Mouse (Mus musculus): ENCODE data around the gene Gm49383. TPM values are rescaled to one million over a fixed set of nuclear protein-coding genes. Genes with fewer than 3 reads are reported as not detected.
A peak's percentile ranks its signal among the peaks of the same experiment; 100 is the strongest.
"Not testable (repeated sequence)": the region's sequence is repeated elsewhere in the genome, so short reads cannot be mapped to it uniquely, and the experiment has no call there.

Gm49383 gene
- polyA plus RNA-seq, 1 experiment from 2014 or later = 24.7 TPM

- Histone ChIP-seq H3K4me3 (no peak overlapping the region), H3K27ac (no peak overlapping the region), H3K4me1 (peaks cover 10% of the 10 kb centered on the region), H3K9me3 (replicated peaks) (no peaks in the 10 kb centered on the region), H3K27me3 (no peaks in the 10 kb centered on the region), H3K9ac (no peak overlapping the region), H3K4me2 (replicated peaks) (no peak overlapping the region), H3K36me3 (no peaks in the 10 kb centered on the region; the same call in 1 of the 2 replicates)
- WGBS = 89% methylated on average over 2 of the region's 2 CpGs
- ATAC-seq (ENCODE audit: low FRiP score) = no peak
Measured at GRCm38 (mm10) chr12:69171307-69171706, 25.6 kb downstream of the Gm49383 start.

- peak within 1 kb of the TSS; percentile 76; the same call in 1 of the 2 replicates for H3K27ac ChIP-seq
- H3K36me3 ChIP-seq = no peaks in the 10 kb centered on the region; the same call in 1 of the 2 replicates
- no peaks in the 10 kb centered on the region for H3K9me3 ChIP-seq (replicated peaks)
- peak within 1 kb of the TSS; percentile 64 for H3K4me3 ChIP-seq
- H3K4me2 ChIP-seq (replicated peaks) = peak within 1 kb of the TSS; percentile 96
- ATAC-seq (ENCODE audit: low FRiP score) = peak; percentile 96
- H3K27me3 ChIP-seq = no peaks in the 10 kb centered on the region
- H3K9ac ChIP-seq = peak within 1 kb of the TSS; percentile 65
- peaks cover 10% of the 10 kb centered on the region for H3K4me1 ChIP-seq
- under 1% methylated on average over 40 of the region's 40 CpGs for WGBS
Measured at GRCm38 (mm10) chr12:69168461-69169106, 28.3 kb downstream of the Gm49383 start, which contains the start of gene Lrr1. Gene Lrr1 (plus strand): TSS chr12:69168814.

DNA sequence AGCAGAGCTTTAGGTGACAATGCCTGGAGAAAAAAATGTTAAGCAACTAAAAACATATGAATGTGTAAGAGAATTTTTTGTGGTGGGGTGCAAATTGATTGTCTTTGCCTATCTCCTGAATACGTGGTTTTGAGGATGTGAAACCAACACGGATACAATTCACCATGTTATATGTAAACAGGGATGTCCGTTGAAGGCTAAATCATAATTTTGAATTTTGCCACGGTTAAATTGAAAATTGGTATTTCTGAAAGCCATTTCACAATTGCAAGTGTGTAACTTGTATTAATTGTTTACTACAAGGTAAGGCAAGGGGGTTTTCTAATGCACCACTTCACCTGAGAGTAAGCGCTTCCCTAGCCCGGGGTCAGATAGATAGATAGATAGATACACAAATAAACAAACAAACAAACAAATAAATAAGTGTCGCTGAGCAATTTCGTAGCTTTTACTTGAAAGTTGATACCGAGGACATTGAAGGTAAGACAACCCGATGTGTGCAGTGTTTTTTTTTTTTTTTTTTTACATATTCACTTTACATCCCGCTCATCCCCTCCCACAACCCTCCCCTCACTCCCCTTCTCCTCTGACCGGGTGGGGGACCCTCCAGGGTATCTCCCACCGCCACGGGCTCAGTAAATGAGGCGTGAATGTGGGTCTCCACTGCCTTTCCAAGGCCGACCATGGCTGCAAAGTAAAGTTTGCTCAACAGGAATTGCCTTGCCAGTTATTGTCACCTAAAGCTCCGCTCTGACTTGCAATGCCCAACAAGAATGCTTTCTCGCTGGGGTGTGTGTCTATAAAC, 29.0 kb downstream of the Gm49383 start:
- peak; percentile 69 for ATAC-seq (ENCODE audit: low FRiP score)
- peak overlapping the region; percentile 65 for H3K9ac ChIP-seq
- H3K36me3 ChIP-seq = no peaks in the 10 kb centered on the region
- H3K4me1 ChIP-seq = peaks cover 10% of the 10 kb centered on the region
- WGBS = 11% methylated on average over 18 of the region's 18 CpGs
- H3K4me3 ChIP-seq = peak overlapping the region; percentile 64
- H3K27me3 ChIP-seq = no peaks in the 10 kb centered on the region
- H3K27ac ChIP-seq = peak overlapping the region; percentile 76; the same call in 1 of the 2 replicates
- H3K9me3 ChIP-seq (replicated peaks) = no peaks in the 10 kb centered on the region
- peak overlapping the region; percentile 96 for H3K4me2 ChIP-seq (replicated peaks)

GRCm38 (mm10) chr12:69166861-69167581, 29.9 kb downstream of the Gm49383 start:
- H3K4me2 ChIP-seq (replicated peaks); H3K27me3 ChIP-seq; H3K9ac ChIP-seq; H3K36me3 ChIP-seq; H3K4me1 ChIP-seq; H3K4me3 ChIP-seq; H3K9me3 ChIP-seq (replicated peaks); H3K27ac ChIP-seq; ATAC-seq (ENCODE audit: low FRiP score): not testable (repeated sequence)
- 66% methylated on average over 8 of the region's 8 CpGs for WGBS

GRCm38 (mm10) chr12:69164904-69165303, 32.0 kb downstream of the Gm49383 start:
- H3K27ac ChIP-seq = no peak overlapping the region
- H3K9ac ChIP-seq = no peak overlapping the region
- ATAC-seq (ENCODE audit: low FRiP score) = no peak
- 59% methylated on average over 3 of the region's 3 CpGs for WGBS
- no peaks in the 10 kb centered on the region for H3K9me3 ChIP-seq (replicated peaks)
- no peaks in the 10 kb centered on the region for H3K27me3 ChIP-seq
- no peak overlapping the region for H3K4me3 ChIP-seq
- peaks cover 10% of the 10 kb centered on the region for H3K4me1 ChIP-seq
- H3K36me3 ChIP-seq = no peaks in the 10 kb centered on the region
- no peak overlapping the region for H3K4me2 ChIP-seq (replicated peaks)

DNA sequence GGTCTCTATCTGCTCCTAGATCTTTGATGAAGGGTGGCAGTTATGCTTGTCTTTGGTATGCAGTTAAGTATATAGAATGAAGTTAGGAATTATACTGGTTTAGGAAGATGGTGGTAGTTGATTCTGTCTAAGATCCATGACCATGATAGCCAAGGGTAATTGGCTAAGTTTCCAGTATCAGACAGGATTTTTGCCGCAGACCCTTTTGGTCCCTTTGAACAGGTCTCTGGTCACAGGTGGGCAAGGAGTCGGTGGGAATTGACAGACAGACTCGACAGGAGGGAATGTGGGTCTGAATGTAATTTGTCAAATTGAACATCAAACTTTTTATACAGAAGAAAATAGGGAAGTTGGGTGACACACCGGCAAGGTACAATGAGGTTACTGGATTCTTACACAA, 33.3 kb downstream of the Gm49383 start:
- 87% methylated on average over 4 of the region's 4 CpGs for WGBS
- H3K27me3 ChIP-seq; H3K4me3 ChIP-seq; H3K36me3 ChIP-seq; ATAC-seq (ENCODE audit: low FRiP score); H3K9me3 ChIP-seq (replicated peaks); H3K27ac ChIP-seq; H3K4me2 ChIP-seq (replicated peaks); H3K4me1 ChIP-seq; H3K9ac ChIP-seq: not testable (repeated sequence)

DNA sequence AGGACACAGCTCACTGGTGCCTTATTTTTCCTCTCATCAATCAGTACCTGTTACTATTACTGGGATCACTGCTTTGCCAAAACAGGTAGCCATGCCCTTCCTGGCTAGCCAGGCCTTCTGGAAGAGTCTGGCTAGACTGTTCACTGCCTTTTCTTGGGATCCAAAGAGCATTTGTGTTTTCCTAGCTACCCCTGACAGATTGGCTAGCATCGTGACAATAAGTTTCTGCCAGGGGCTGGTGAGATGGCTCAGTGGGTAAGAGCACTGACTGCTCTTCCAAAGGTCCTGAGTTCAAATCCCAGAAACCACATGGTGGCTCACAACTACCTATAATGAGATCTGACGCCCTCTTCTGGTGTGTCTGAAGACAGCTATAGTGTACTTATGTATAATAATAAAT, 36.2 kb downstream of the Gm49383 start:
- H3K9me3 ChIP-seq (replicated peaks); ATAC-seq (ENCODE audit: low FRiP score); H3K4me1 ChIP-seq; H3K4me3 ChIP-seq; H3K9ac ChIP-seq; H3K4me2 ChIP-seq (replicated peaks); H3K27me3 ChIP-seq; H3K27ac ChIP-seq: not testable (repeated sequence)
- peaks cover 16% of the 10 kb centered on the region for H3K36me3 ChIP-seq
- WGBS = 83% methylated on average over 2 of the region's 2 CpGs

DNA sequence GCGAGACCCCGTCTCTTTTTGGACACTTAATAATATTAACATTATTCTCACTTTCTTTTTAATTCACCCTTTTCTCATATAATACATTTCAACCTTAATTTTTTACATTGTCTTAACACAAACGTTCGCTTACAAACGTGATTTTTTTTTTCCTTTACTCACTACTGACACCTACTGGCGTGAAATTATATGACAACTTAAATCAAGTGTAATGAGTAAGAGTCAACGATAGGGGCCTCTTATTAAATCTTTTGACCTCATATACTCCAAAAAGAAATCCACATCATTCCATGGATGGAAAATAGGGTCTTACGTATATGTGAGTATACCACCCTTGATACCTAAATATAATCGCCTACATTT, 37.3 kb downstream of the Gm49383 start:
- Histone ChIP-seq H3K4me1 (peaks cover 5% of the 10 kb centered on the region), H3K4me3 (no peak overlapping the region), H3K27me3 (no peaks in the 10 kb centered on the region), H3K9ac (no peak overlapping the region), H3K9me3 (replicated peaks) (no peaks in the 10 kb centered on the region), H3K27ac (no peak overlapping the region), H3K36me3 (peaks cover 16% of the 10 kb centered on the region), H3K4me2 (replicated peaks) (no peak overlapping the region; the same call in 1 of the 2 replicates)
- ATAC-seq (ENCODE audit: low FRiP score) = no peak
- 6% methylated on average over 9 of the region's 9 CpGs for WGBS

DNA sequence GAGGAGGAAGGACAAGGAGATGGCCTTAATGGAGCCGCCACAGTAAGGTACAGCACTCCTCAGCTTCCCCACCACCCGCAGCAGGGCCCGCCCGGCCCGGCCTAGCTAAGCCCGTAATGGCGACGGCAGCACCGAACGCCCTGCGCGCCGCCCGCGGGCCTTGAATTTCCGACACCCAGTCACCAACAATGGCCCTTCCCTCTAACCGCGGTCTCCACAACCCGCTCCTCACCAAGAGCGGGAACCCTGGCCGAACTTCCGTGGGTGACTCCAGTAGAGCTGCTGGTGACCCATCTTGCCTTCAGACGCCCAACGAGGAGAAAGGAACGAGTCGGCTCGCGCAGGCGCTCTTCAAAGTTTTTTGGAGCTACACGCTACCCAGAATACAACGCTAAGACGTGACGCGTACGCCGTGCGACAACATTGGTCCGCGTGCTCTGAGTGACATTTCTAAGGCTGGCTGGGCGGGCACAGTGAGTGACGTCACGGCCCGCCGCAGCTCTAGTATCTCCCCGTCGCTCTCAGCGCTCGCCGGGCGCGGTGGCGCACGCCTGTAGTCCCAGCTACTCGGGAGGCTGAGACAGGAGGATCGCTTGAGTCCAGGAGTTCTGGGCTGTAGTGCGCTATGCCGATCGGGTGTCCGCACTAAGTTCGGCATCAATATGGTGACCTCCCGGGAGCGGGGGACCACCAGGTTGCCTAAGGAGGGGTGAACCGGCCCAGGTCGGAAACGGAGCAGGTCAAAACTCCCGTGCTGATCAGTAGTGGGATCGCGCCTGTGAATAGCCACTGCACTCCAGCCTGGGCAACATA, 37.9 kb downstream of the Gm49383 start, which contains the start of gene Rps29:
Gene Rps29, minus strand, starts transcription at position 422 of the 813 bp plus-strand sequence.
- H3K27me3 ChIP-seq; H3K4me1 ChIP-seq; H3K9me3 ChIP-seq (replicated peaks): not testable (repeated sequence)
- Histone ChIP-seq H3K4me2 (replicated peaks) (peak within 1 kb of the TSS; percentile 62), H3K9ac (peak within 1 kb of the TSS; percentile 77), H3K27ac (peak within 1 kb of the TSS; percentile 95), H3K4me3 (peak within 1 kb of the TSS; percentile 73), H3K36me3 (peaks cover 20% of the 10 kb centered on the region)
- ATAC-seq (ENCODE audit: low FRiP score) = peak; percentile 99
- under 1% methylated on average over 59 of the region's 68 CpGs for WGBS

DNA sequence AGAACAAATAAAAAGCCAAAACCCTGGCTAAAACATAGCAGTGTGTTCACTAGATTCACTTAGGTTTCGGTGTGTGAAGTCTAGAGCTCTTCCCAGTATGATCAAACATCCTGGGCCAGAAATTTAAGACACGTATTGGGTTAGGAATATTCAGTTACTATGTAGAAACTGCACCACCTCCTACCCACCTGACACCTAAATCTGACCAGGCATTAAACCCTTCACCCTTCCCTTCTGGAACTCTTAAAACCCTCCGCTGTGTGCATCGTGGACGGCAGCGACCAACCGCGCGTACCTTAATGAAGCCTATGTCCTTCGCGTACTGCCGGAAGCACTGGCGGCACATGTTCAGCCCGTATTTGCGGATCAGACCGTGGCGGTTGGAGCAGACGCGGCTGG, 38.5 kb downstream of the Gm49383 start:
- under 1% methylated on average over 19 of the region's 19 CpGs for WGBS
- Histone ChIP-seq H3K36me3 (peaks cover 21% of the 10 kb centered on the region), H3K4me1 (peaks cover 5% of the 10 kb centered on the region), H3K4me2 (replicated peaks) (peak overlapping the region; percentile 62), H3K9me3 (replicated peaks) (no peaks in the 10 kb centered on the region), H3K9ac (peak overlapping the region; percentile 77), H3K27me3 (no peaks in the 10 kb centered on the region), H3K4me3 (peak overlapping the region; percentile 73), H3K27ac (peak overlapping the region; percentile 95)
- ATAC-seq (ENCODE audit: low FRiP score) = peak; percentile 27; the same call in 1 of the 2 replicates

GRCm38 (mm10) chr12:69157107-69157506, 39.8 kb downstream of the Gm49383 start:
- WGBS = 97% methylated on average over 2 of the region's 2 CpGs

More at GRCm38 (mm10) chr12:69157107-69157506, 39.8 kb downstream of the Gm49383 start:
- peaks cover 5% of the 10 kb centered on the region for H3K4me1 ChIP-seq
- H3K36me3 ChIP-seq = peaks cover 21% of the 10 kb centered on the region
- no peak overlapping the region for H3K9ac ChIP-seq
- H3K4me2 ChIP-seq (replicated peaks) = no peak overlapping the region
- ATAC-seq (ENCODE audit: low FRiP score) = no peak
- H3K27ac ChIP-seq = no peak overlapping the region
- no peak overlapping the region for H3K4me3 ChIP-seq
- H3K9me3 ChIP-seq (replicated peaks) = no peaks in the 10 kb centered on the region
- no peaks in the 10 kb centered on the region for H3K27me3 ChIP-seq
